ENCODE assay signal across 23 mouse cellular contexts in the genomic region with DNA sequence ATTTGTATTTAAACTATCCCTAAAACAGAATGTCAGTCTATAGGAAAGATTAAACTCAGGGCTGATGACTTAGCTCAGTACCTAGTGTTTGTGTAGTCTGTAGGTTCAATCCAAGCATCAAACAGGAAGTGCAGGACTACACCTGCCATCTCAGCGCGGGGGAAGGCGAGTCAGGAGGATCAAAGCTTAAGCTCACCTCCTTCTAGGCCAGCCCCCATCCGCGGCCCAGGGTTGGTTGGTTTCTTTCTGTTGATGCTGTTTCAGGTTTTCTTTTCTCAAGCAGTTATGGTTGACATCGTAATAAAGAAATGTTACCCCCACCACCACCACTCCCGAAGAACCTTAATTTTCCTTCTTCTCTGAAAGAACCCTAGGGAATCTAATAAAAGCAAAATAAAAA. TPM values are rescaled to one million over a fixed set of nuclear protein-coding genes. Genes with fewer than 3 reads are reported as not detected.
DNase-seq lines count a peak whose midpoint lies in the region; ATAC-seq and TF ChIP-seq lines count a peak whose summit lies in the region.
"Had no signal": no experiment of that assay in that cellular context is flagged by ENCODE, and none has a peak within 500 bp of the region (broad histone marks: within the 10 kb centered on the region; RNA-seq: fewer than 3 reads in every experiment).

No protein-coding gene starts in this region.

- peak overlapping the region; percentile 94 for H3K27ac ChIP-seq in thymus, adult 2 months (ENCODE audit: control insufficient read depth, insufficient read depth, low read length)
- H3K27ac ChIP-seq in liver, postnatal 0 days (ENCODE audit: low read depth) = no peak overlapping the region
- no peak overlapping the region for H3K27ac ChIP-seq in midbrain, postnatal 0 days (ENCODE audit: low read depth, low read length)
- H3K27ac ChIP-seq: forebrain, embryonic 10.5 days; forebrain, embryonic 13.5 days; heart, adult 2 months; heart, embryonic 10.5 days; heart, embryonic 13.5 days; hindbrain, embryonic 12.5 days; hindbrain, embryonic 15.5 days had no signal

- TF ChIP-seq CTCF in thymus, adult 2 months (IDR thresholded peaks at IDR 0.05; ENCODE audit: borderline replicate concordance, control insufficient read depth, extremely low read depth, insufficient read depth, low read length, poor library complexity) = no peak
- TF ChIP-seq CTCF in liver, postnatal 0 days (IDR thresholded peaks at IDR 0.05; ENCODE audit: low read depth) = no peak
- no peak for TF ChIP-seq CTCF in midbrain, postnatal 0 days (IDR thresholded peaks at IDR 0.05)

- no peaks in the 10 kb centered on the region for H3K27me3 ChIP-seq in thymus, adult 2 months (ENCODE audit: control insufficient read depth, insufficient read depth, low read length)
- no peaks in the 10 kb centered on the region for H3K27me3 ChIP-seq in liver, postnatal 0 days (ENCODE audit: insufficient read depth, low read length)
- H3K27me3 ChIP-seq in midbrain, postnatal 0 days (ENCODE audit: insufficient read depth, low read length) = no peaks in the 10 kb centered on the region
- H3K27me3 ChIP-seq: forebrain, embryonic 13.5 days; heart, embryonic 13.5 days; hindbrain, embryonic 12.5 days; hindbrain, embryonic 15.5 days had no signal

- intact Hi-C loops in heart, postnatal 10 days (cut with DNase I) = no loop called here

- peak; percentile 26 for DNase-seq in CD4-positive helper T cell, adult 2 months (ENCODE audit: low read depth, low spot score)
- DNase-seq in induced T-regulatory cell, adult 2 months (ENCODE audit: low read depth) = peak; percentile 33
- DNase-seq in thymus, adult 2 months = peak; percentile 71
- peak; percentile 74 for DNase-seq in thymus, postnatal 25 days
- no peak for DNase-seq in heart, postnatal 10 days
- no peak for DNase-seq in adrenal gland, postnatal 14 days
- no peak for DNase-seq in liver, postnatal 0 days
- no peak for DNase-seq in midbrain, postnatal 0 days (ENCODE audit: low spot score)
- DNase-seq: adrenal gland, adult 2 months; adrenal gland, postnatal 25 days; cerebellum, adult 11-12 months; cerebellum, adult 8-10 months; cerebellum, postnatal 10 days; gastrocnemius, postnatal 10 days; gastrocnemius, postnatal 36 days; heart, adult 2 months had no signal

- H3K4me2 ChIP-seq in liver, postnatal 0 days (ENCODE audit: low read depth, low read length) = no peak overlapping the region
- no peak overlapping the region for H3K4me2 ChIP-seq in midbrain, postnatal 0 days (ENCODE audit: low read depth, low read length, poor library complexity, severe bottlenecking)
- H3K4me2 ChIP-seq: forebrain, embryonic 13.5 days; heart, embryonic 13.5 days; hindbrain, embryonic 12.5 days; hindbrain, embryonic 15.5 days had no signal

- TF ChIP-seq EP300 in liver, postnatal 0 days (IDR thresholded peaks at IDR 0.05; ENCODE audit: low read depth) = no peak

- 16% methylated on average over 7 of the region's 7 CpGs for WGBS in thymus, adult 2 months
- WGBS in liver, postnatal 0 days (ENCODE audit: insufficient replicate concordance) = 82% methylated on average over 7 of the region's 7 CpGs
- 84% methylated on average over 7 of the region's 7 CpGs for WGBS in midbrain, postnatal 0 days

- peaks cover 25% of the 10 kb centered on the region for H3K4me1 ChIP-seq in thymus, adult 2 months (replicated peaks; ENCODE audit: control insufficient read depth, insufficient read depth, low read length)
- no peaks in the 10 kb centered on the region for H3K4me1 ChIP-seq in liver, postnatal 0 days (ENCODE audit: insufficient read depth)
- H3K4me1 ChIP-seq in midbrain, postnatal 0 days (ENCODE audit: insufficient read depth, low read length) = no peaks in the 10 kb centered on the region
- H3K4me1 ChIP-seq: forebrain, embryonic 10.5 days; forebrain, embryonic 13.5 days; heart, embryonic 10.5 days; heart, embryonic 13.5 days; hindbrain, embryonic 12.5 days; hindbrain, embryonic 15.5 days had no signal

- no peak for ATAC-seq in liver, postnatal 0 days
- ATAC-seq in midbrain, postnatal 0 days (ENCODE audit: low FRiP score) = no peak
- ATAC-seq: forebrain, embryonic 13.5 days; forebrain, embryonic 16.5 days had no signal

- no peak overlapping the region for H3K4me3 ChIP-seq in thymus, adult 2 months (ENCODE audit: control insufficient read depth, insufficient read depth, low read length)
- H3K4me3 ChIP-seq in liver, postnatal 0 days (ENCODE audit: low read depth, low read length) = no peak overlapping the region
- no peak overlapping the region for H3K4me3 ChIP-seq in midbrain, postnatal 0 days (ENCODE audit: low read depth, low read length)
- H3K4me3 ChIP-seq: forebrain, embryonic 10.5 days; forebrain, embryonic 13.5 days; heart, adult 2 months; heart, embryonic 10.5 days; heart, embryonic 13.5 days; hindbrain, embryonic 12.5 days; hindbrain, embryonic 15.5 days had no signal

- 0 out of 2 replicates have a peak, but pooled peaks cover 3% of the 10 kb centered on the region for H3K36me3 ChIP-seq in thymus, adult 2 months (ENCODE audit: control insufficient read depth, insufficient read depth, low read length)
- H3K36me3 ChIP-seq in liver, postnatal 0 days (replicated peaks; ENCODE audit: insufficient read depth, low read length) = no peaks in the 10 kb centered on the region
- H3K36me3 ChIP-seq in midbrain, postnatal 0 days (ENCODE audit: insufficient read depth, low read length) = no peaks in the 10 kb centered on the region
- H3K36me3 ChIP-seq: forebrain, embryonic 10.5 days; heart, embryonic 10.5 days; heart, embryonic 13.5 days; hindbrain, embryonic 12.5 days; hindbrain, embryonic 15.5 days had no signal

- H3K9ac ChIP-seq in liver, postnatal 0 days (replicated peaks) = no peak overlapping the region
- no peak overlapping the region for H3K9ac ChIP-seq in midbrain, postnatal 0 days (replicated peaks; ENCODE audit: low read length, poor library complexity, severe bottlenecking)
- H3K9ac ChIP-seq: forebrain, embryonic 13.5 days; heart, embryonic 13.5 days; hindbrain, embryonic 12.5 days; hindbrain, embryonic 15.5 days had no signal

- H3K9me3 ChIP-seq in liver, postnatal 0 days (ENCODE audit: low read length) = no peaks in the 10 kb centered on the region
- no peaks in the 10 kb centered on the region for H3K9me3 ChIP-seq in midbrain, postnatal 0 days (ENCODE audit: low read length)
- H3K9me3 ChIP-seq: forebrain, embryonic 10.5 days; forebrain, embryonic 13.5 days; heart, embryonic 10.5 days; heart, embryonic 13.5 days; hindbrain, embryonic 12.5 days; hindbrain, embryonic 15.5 days had no signal

- TF ChIP-seq POLR2A in thymus, adult 2 months (IDR thresholded peaks at IDR 0.05; ENCODE audit: control insufficient read depth, extremely low read depth, insufficient read depth, low read length, poor library complexity) = no peak

RNA-seq across cellular contexts. Expression of a gene that starts 52.0 kb away (rescaled TPM):
- polyA plus RNA-seq in thymus, adult 2 months (2012; rRNA removed) = 7.4 and 8.1 TPM in 2 replicates
- total RNA-seq in heart, postnatal 10 days (2021) = under 1 TPM; 0.72 to 0.87 TPM
- total RNA-seq in adrenal gland, postnatal 14 days (2021) = 3.9 and 6.8 TPM in 2 replicates
- 36.4 and 41.9 TPM in 2 replicates for polyA plus RNA-seq in liver, postnatal 0 days (2015; fragmentation: Nextera tagmentation; extraction: Ambion mirVana)
- total RNA-seq in midbrain, postnatal 0 days (2014; rRNA removed) = 1.1 and 3.1 TPM in 2 replicates
- polyA plus RNA-seq in midbrain, postnatal 0 days (2015; fragmentation: Nextera tagmentation; extraction: Ambion mirVana) = 2.6 and 3.1 TPM in 2 replicates

Comparison
In these comparisons a context has a peak if more than half of its experiments do, and no peak if none do; other contexts are left out.
1. DNase-seq: peak in CD4-positive helper T cell, adult 2 months (single experiment), induced T-regulatory cell, adult 2 months (single experiment), thymus, adult 2 months (single experiment) and thymus, postnatal 25 days (single experiment); none in heart, postnatal 10 days (0 of 2), adrenal gland, postnatal 14 days (single experiment), liver, postnatal 0 days (single experiment) and midbrain, postnatal 0 days (single experiment).